Mouse (Mus musculus) layer of hippocampus, adult 8-10 months (tissue): Measurements from ENCODE around the gene Nr2e1. TPM values are rescaled to one million over a fixed set of nuclear protein-coding genes. Genes with fewer than 3 reads are reported as not detected.

Experiments used
- DNase-seq, 2 experiments: peaks; one replicate each; pipeline ENCODE4 v3.0.0; 2022; ENCODE audit warnings: low spot score in 2 of 2
- total RNA-seq, 4 experiments: library from RNA; stranded (reverse); gene quantifications; 2 replicates each; pipeline ENCODE4 v1.2.4; 2022

Gene Nr2e1
- total RNA-seq, 4 experiments from 2014 or later: 14.7 to 17.3 (median 16.0) TPM

DNA sequence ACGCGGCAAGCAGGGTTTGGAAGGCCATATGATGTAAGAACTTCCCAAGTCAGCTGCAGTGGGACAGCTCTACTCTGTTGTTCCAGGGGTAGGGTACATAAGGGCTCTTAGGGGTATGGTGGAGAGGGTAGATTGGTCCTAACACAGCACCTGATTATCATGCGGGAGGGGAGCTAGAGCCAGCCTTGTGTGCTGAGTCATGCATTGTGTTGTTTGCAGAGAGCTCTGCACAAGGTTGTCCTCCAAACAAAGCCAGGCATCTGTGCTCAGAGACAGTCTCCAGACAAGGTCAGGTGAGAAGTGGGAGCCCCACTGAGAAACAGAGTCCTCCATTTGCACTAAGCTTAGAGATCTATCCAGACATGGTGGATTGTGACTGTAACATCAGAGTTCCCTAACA is 36.9 kb downstream of the Nr2e1 start:
- no peak for DNase-seq

DNA sequence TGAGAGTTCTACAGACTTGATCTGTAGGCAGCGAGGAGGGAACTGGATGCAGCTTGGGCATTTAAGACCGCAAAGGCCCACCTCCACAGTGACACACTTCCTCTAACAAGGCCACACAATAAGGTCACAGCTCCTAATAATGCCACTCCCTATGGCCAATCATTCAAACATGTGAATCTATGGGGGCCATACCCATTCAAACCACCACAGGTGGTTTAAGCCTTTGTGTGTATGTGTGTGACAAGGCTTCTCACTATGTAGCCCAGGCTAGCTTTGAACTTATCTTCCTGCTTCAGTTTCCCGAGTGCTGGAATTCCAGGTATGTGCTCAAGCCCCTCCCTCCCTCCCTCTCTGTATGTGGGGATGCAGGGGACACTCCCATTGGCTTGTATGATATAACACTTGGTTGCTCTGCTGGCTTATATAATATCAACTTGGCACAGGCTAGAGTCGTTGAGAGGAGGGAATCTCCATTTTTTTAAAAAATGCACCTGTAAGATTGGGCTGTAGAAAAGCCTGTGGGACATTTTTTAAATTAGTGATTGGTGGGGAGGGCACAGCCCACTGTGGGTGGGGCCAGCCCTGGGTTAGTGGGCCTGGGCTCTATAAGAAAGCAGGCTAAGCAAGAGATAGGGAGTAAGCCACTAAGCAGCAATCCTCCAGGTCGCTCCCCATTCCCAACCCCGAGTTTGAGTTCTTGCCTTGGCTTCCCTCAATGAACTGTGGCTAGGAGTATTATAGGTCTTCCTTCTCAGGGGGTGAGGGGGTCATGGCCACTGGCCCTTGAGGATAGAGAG is 37.5 kb downstream of the Nr2e1 start:
- DNase-seq: no peak

DNA sequence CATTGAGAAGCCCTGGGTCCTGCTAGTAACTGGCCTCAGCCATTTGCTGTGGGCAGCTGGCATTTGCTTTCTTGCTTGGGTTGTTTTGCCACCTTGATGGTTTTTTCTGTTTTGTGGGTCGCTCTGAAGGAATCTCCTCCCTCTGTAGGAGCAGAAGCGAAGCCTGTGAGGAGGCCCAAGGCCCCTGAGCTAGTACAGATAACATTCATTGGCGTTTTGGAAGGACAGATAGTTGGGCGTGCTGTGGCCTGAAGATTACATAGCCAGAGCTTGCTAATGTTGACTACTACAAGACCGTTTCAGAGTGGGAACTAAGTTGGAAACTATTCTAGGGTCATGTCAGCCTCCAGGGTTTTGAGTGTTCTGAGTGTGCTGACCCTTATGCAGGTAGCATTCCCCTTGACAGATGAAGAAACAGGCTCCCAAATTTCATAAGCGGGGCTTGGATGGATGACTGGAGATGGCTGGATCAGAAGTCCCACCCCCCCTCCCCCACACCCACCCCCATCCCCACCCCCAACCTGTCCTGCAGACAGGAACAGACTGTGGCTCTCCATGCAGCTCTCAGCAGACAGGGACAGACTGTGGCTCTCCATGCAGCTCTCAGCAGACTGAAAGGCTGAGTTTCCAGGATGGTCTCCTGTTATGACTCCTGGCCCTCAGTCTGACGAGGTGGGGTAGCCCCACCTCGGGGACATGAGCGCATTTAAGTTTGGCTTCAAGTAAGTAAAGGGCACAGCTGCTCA is 45.7 kb downstream of the Nr2e1 start:
- no peak for DNase-seq

DNA sequence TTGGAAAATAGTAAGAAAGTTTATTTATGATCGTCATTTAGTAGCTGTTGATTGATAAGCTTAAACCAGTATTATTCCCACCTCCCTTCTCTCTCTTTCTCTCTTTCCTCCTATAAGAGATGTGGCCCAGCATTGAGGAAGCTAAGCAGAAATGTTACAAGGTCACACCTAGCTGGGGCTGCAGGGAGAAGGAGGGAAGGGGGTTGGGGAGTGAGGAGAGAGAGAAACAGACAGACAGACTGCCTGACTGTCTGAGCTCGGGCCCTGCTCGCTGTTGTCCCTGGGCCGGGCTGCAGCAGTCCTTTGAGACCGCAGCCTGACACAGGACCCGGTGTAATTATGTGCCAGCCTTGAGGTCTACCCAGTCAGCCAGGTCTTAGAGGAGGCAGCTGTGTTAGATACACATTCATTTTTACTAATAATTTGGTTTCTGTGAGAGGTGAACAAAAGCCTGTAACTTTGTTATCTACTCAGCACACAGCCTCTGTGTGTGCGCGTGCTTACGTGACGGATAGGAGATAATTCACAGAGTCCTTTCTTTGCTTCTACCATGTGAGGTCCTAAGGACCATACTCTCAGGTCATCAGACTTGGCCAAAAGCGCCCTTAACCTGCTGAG is 49.5 kb downstream of the Nr2e1 start:
- DNase-seq: no peak

DNA sequence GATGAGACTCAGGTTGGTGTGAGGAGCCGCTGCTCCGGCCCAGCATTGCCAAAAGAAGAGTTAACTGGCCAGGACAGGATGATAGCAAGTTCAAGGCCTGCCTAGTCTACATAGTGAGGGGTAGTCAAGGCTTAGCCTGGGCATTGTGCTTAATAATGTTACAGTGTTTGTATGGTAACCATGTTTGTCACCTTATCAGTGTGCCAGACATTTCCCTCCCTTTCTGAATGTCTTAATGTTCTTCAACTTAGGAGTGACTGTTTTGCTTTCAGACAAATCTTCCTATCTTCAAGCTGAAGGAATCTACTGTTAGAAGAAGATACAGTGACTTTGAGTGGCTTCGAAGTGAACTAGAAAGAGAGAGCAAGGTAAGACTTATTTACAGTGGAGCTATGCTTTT is 57.8 kb downstream of the Nr2e1 start:
- no peak for DNase-seq

DNA sequence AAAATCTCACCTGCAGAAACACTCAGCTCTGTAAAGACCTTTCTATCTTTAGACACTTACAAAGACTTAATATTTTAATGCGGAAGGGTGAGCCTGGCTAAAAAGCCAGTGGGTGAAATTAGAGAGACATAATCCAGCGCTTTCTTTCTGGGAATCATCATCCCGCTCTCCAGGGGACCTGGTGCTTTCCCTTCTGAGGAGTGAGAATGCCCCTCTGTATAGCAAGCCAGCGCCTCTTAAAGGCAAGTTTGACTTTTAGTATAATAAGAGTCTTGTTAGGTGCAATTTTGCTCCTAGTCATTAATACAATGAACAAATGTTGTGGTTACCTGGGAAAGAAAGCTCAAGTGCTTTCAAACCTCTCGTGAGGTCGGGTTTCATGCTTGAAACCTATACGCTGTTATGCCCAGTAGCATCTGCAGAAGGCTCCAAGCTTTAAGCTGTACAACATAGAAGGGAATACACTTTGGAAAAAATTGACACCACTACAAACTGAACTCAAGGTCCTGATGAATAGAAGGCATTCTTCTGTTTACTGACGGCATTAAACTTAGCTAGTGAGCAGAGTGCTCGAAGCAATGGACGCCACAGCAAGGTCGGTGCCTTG is 59.8 kb downstream of the Nr2e1 start:
- DNase-seq: no peak

DNA sequence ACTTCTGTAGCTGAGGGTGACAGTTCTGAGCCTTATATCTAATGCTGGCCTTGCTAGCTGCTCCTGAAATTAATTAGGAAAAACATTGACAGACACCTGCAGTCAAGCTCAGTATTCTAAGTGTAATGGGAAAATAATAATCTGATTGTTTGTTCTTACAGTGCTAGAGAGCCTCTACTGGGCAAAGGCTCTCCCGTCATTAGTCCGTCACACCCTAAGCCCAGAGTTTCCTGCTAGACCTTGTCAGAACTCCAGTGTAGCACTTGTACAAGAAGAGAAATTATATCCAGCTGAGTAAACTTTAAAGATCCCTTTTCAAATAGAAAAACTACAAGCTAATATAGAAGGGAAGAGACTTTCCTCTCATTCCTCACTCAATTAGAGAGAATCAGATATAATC is 60.5 kb downstream of the Nr2e1 start:
- DNase-seq: no peak

DNA sequence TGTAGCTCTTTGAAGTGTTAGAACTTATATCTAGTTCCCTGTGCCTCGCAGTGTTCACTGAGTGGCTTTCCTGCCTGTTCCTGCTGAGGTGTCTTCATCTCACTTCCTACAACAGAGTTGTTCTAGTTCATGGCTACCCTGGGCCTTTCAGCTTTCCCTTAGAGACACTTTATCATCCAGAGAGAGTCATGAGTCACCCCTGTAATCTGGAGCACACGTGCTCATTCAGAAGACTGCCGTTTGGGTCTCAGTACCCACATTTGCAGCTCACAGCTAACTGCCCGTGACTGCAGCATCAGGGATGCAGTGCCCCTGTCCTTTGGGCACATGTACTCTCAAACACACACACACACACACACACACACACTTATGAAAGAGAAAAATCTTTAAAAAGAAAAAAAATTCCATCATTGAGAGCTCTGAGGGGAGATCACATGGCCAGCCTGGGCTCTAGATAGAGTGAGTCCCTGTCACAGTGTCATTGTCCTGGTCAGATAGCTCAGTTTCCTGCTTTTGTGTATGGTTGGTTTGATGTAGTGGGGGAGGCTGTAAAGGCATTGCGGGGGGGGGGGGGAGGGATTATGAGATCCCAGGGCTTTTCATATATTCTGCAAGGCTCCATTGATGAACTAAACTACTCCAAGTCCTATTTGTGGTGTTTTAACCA is 62.0 kb downstream of the Nr2e1 start:
- DNase-seq: no peak

DNA sequence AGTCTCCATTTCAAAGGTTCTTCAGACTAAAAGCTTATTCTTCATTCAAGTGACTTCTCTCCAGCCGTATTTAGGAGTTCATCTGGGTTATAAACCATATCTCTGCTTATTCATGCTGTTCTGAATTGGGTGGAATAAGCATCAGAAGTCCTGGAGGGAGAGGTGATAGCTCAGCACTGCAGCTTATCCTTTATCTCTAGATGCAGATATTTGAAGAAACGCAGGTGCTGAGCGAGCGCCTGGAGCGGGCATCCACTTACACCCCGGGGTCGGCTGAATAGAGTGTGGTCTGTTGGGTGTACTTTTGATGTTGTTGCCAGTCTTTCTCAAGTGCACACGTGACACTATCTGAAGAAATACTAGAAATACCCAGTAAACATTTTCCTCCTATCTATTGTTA is 65.1 kb downstream of the Nr2e1 start:
- no peak for DNase-seq

DNA sequence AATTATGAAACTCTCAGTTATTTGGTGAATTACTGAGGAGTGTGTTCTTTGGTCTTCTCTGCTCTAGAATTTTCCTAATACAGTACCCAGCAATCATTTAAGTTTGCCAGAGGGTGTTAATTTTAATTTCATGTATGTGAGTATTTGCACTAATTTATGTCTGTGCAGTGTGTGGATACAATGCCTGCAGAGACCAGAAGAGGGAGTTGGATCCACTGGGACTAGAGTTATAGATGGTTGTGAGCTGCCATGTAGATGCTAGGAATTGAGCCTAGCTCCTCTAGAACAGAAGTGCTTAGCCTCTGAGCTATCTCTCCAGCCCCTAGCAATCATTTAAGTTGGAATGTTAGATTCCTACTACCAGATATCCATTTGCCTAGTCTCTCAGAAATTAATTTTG is 69.3 kb downstream of the Nr2e1 start:
- DNase-seq: no peak

Other genes starting within 250 kb of the Nr2e1 start
- gene Afg1l, start 105.1 kb downstream of the Nr2e1 start, total RNA-seq: 10 to 100 TPM; 11.1 to 15.8 (median 13.9) TPM
- gene Snx3, start 81.6 kb downstream of the Nr2e1 start, total RNA-seq: 100 to 1,000 TPM; 176 to 202 (median 187) TPM
- gene Ostm1, start 190 bp upstream of the Nr2e1 start, total RNA-seq: 10 to 100 TPM; 53.4 to 60.1 (median 55.3) TPM
- gene Sec63, start 177.9 kb upstream of the Nr2e1 start, total RNA-seq: 10 to 100 TPM; 43.7 to 50.3 (median 46.2) TPM